Mouse (Mus musculus): ENCODE data around the gene Slc7a1. TPM values are rescaled to one million over a fixed set of nuclear protein-coding genes. Genes with fewer than 3 reads are reported as not detected.
A peak's percentile ranks its signal among the peaks of the same experiment; 100 is the strongest.

Gene Slc7a1
- total and polyA plus RNA-seq, 3 experiments, result 20.5 to 78.3 (median 69.5) TPM

DNA sequence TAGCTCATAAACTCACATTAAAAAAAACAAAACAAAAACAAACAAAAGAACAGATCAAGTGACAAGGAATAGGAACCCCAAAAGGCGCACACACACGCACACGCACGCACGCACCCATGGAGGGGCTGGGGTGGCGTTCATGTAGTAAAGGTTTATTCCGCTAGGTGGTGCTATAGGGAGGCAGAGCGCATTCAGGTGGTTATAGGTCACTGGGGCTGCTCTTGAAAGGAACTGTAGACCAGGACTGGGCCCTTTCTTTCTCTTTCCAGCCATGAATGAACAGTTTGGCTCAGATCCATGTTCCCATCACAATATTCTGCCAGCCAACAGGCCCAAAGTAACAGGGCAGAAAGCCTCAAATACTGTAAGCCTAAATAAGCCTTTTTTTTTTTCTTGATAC is 53.2 kb downstream of the Slc7a1 start:
- H3K27me3 ChIP-seq (replicated peaks), result no peaks in the 10 kb centered on the region
- H3K9ac ChIP-seq (ENCODE audit: insufficient read depth, low read depth), result no peak overlapping the region
- H3K4me2 ChIP-seq (ENCODE audit: insufficient read depth, low read depth, poor library complexity, severe bottlenecking), result no peak overlapping the region
- peaks cover 0 to 4% of the 10 kb centered on the region in 2 experiments; a peak in 1 of 4 replicates for H3K4me1 ChIP-seq (ENCODE audit: control insufficient read depth in 1 of 2, insufficient read depth in 2 of 2)
- dilution Hi-C loops (cut with MboI; ENCODE audit: extremely low pct_ligation_motif_present, extremely low pct_unique_long_range_greater_than_20kb, low sequenced_read_pairs) (no loop called here), in situ Hi-C loops (cut with MboI; ENCODE audit: low pct_ligation_motif_present, low pct_unique_long_range_greater_than_20kb, low sequenced_read_pairs) (loop anchor here (25.0 kb wide), 1 partner anchor 441 kb away; no protein-coding TSS in a partner anchor)
- H3K27ac ChIP-seq (ENCODE audit: insufficient read depth, low read depth), result no peak overlapping the region
- H3K36me3 ChIP-seq (replicated peaks in 1 of 2; ENCODE audit: control insufficient read depth in 1 of 2, insufficient read depth in 1 of 2, low read length in 1 of 2), result peaks cover 88 to 94% of the 10 kb centered on the region in 2 experiments
- peaks cover 20% of the 10 kb centered on the region for H3K79me2 ChIP-seq (replicated peaks; ENCODE audit: control insufficient read depth, extremely low read depth, insufficient read depth, poor library complexity, severe bottlenecking)
- no peaks in the 10 kb centered on the region for H3K9me3 ChIP-seq (replicated peaks; ENCODE audit: low read length)
- peak; percentile 48 for DNase-seq (ENCODE audit: extremely low read depth)
- TF ChIP-seq RAD21 (IDR thresholded peaks at IDR 0.05; ENCODE audit: low read depth, low read length), result peak; percentile 49
- TF ChIP-seq CTCF (conservative IDR thresholded peaks at IDR 0.05 in 1 of 2, IDR thresholded peaks at IDR 0.05 in 1 of 2; ENCODE audit: low read depth in 2 of 2, low read length in 2 of 2), result peak; percentile 41 to 60
- peak; percentile 51 for TF ChIP-seq SMC3 (IDR thresholded peaks at IDR 0.05; ENCODE audit: low read depth, low read length)
- TF ChIP-seq TBP (conservative IDR thresholded peaks at IDR 0.05; ENCODE audit: low read depth, low read length), result no peak
- TF ChIP-seq SIN3A (IDR thresholded peaks at IDR 0.05; ENCODE audit: low read length), result no peak
- no peak for TF ChIP-seq ZNF384 (IDR thresholded peaks at IDR 0.05; ENCODE audit: low read depth, low read length)
- H3K4me3 ChIP-seq (replicated peaks in 1 of 3; ENCODE audit: low read depth in 2 of 3, low read length in 2 of 3, poor library complexity in 1 of 3), result no peak overlapping the region

DNA sequence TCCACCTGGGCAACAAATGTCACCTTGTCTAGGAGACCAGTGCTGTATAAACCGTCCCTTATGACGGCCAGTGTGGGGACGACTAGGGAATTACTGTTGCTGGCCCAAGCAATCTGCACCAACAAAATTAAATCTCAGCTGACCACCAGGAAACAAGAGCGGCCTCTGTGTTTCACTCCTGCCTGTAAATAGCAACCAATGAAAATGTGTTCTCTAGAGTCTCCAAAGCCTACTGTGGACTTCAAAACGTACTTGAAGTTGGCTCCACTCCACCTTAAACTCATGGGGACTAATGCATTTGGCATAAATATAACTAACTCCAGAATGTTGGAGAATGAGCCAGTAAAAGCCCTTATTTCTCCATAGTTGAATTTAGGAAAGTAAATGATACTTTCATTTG is 55.3 kb downstream of the Slc7a1 start:
- no peak overlapping the region for H3K4me3 ChIP-seq (replicated peaks in 1 of 3; ENCODE audit: low read depth in 2 of 3, low read length in 2 of 3, poor library complexity in 1 of 3)
- no peak for DNase-seq (ENCODE audit: extremely low read depth)
- no peak overlapping the region for H3K9ac ChIP-seq (ENCODE audit: insufficient read depth, low read depth)
- in situ Hi-C loops (cut with MboI; ENCODE audit: low pct_ligation_motif_present, low pct_unique_long_range_greater_than_20kb, low sequenced_read_pairs) (loop anchor here (25.0 kb wide), 1 partner anchor 443 kb away; no protein-coding TSS in a partner anchor), dilution Hi-C loops (cut with MboI; ENCODE audit: extremely low pct_ligation_motif_present, extremely low pct_unique_long_range_greater_than_20kb, low sequenced_read_pairs) (no loop called here)
- peaks cover 15% of the 10 kb centered on the region for H3K79me2 ChIP-seq (replicated peaks; ENCODE audit: control insufficient read depth, extremely low read depth, insufficient read depth, poor library complexity, severe bottlenecking)
- no peak overlapping the region for H3K27ac ChIP-seq (ENCODE audit: insufficient read depth, low read depth)
- no peak overlapping the region for H3K4me2 ChIP-seq (ENCODE audit: insufficient read depth, low read depth, poor library complexity, severe bottlenecking)
- H3K36me3 ChIP-seq (replicated peaks in 1 of 2; ENCODE audit: control insufficient read depth in 1 of 2, insufficient read depth in 1 of 2, low read length in 1 of 2), result peaks cover 87 to 94% of the 10 kb centered on the region in 2 experiments
- H3K9me3 ChIP-seq (replicated peaks; ENCODE audit: low read length), result no peaks in the 10 kb centered on the region
- TF ChIP-seq RCOR1 (conservative IDR thresholded peaks at IDR 0.05; ENCODE audit: low read depth, low read length) (no peak), POLR2AphosphoS2 (IDR thresholded peaks at IDR 0.05; ENCODE audit: low read depth, low read length) (no peak), PAX5 (IDR thresholded peaks at IDR 0.05; ENCODE audit: low read length) (no peak), ETS1 (conservative IDR thresholded peaks at IDR 0.05; ENCODE audit: low read depth, low read length) (no peak), MEF2A (IDR thresholded peaks at IDR 0.05; ENCODE audit: borderline replicate concordance, low read depth, low read length) (no peak), BHLHE40 (IDR thresholded peaks at IDR 0.05; ENCODE audit: low read depth, low read length) (no peak), EP300 (IDR thresholded peaks at IDR 0.05; ENCODE audit: low read length) (no peak), MAFK (IDR thresholded peaks at IDR 0.05; ENCODE audit: insufficient replicate concordance, low read length) (no peak), RAD21 (IDR thresholded peaks at IDR 0.05; ENCODE audit: low read depth, low read length) (no peak), USF2 (conservative IDR thresholded peaks at IDR 0.05; ENCODE audit: low read depth, low read length) (no peak), CHD2 (IDR thresholded peaks at IDR 0.05; ENCODE audit: low read length) (no peak), ZKSCAN1 (IDR thresholded peaks at IDR 0.05; ENCODE audit: borderline replicate concordance, low read depth, low read length) (no peak), ZC3H11A (IDR thresholded peaks at IDR 0.05; ENCODE audit: low read depth, low read length) (no peak), USF1 (IDR thresholded peaks at IDR 0.05; ENCODE audit: low read depth, low read length) (no peak), ELF1 (IDR thresholded peaks at IDR 0.05; ENCODE audit: low read depth, low read length) (no peak), E2F4 (IDR thresholded peaks at IDR 0.05; ENCODE audit: insufficient replicate concordance, low read depth, low read length) (no peak)
- peaks cover 0 to 4% of the 10 kb centered on the region in 2 experiments; a peak in 1 of 4 replicates for H3K4me1 ChIP-seq (ENCODE audit: control insufficient read depth in 1 of 2, insufficient read depth in 2 of 2)
- no peaks in the 10 kb centered on the region for H3K27me3 ChIP-seq (replicated peaks)
